Mouse (Mus musculus) thymus, postnatal 25 days (tissue): ENCODE data around the gene Esf1.
"Not testable (repeated sequence)": the region's sequence is repeated elsewhere in the genome, so short reads cannot be mapped to it uniquely, and the experiment has no call there.

Source experiments
- DNase-seq: peaks from one replicate; pipeline ENCODE4 v3.0.0; 2022

Gene Esf1

GRCm38 (mm10) chr2:140170127-140170802 lies at the start of gene Esf1, which contains the start of gene Ndufaf5:
Gene Esf1, minus strand, starts transcription at chr2:140170564.
Gene Ndufaf5, plus strand, starts transcription at chr2:140170649.
- DNase-seq, result peak; percentile 94

- no peak for DNase-seq
Measured at GRCm38 (mm10) chr2:140215965-140216364, 45.6 kb upstream of the Esf1 start.

GRCm38 (mm10) chr2:140215415-140215814 lies 45.1 kb upstream of the Esf1 start:
- no peak for DNase-seq

GRCm38 (mm10) chr2:140214519-140215027 lies 44.2 kb upstream of the Esf1 start:
- no peak for DNase-seq

- DNase-seq, result no peak
Measured at GRCm38 (mm10) chr2:140203756-140204155, 33.4 kb upstream of the Esf1 start.

GRCm38 (mm10) chr2:140202573-140202972 lies 32.2 kb upstream of the Esf1 start:
- no peak for DNase-seq

GRCm38 (mm10) chr2:140200713-140201112 lies 30.3 kb upstream of the Esf1 start:
- DNase-seq, result no peak

- not testable (repeated sequence) for DNase-seq
Measured at GRCm38 (mm10) chr2:140185685-140186210, 15.4 kb upstream of the Esf1 start.

GRCm38 (mm10) chr2:140170803-140171553 lies 614 bp upstream of the Esf1 start:
- DNase-seq, result no peak

GRCm38 (mm10) chr2:140169057-140169456 lies 1.3 kb downstream of the Esf1 start:
- no peak for DNase-seq

GRCm38 (mm10) chr2:140163351-140163854 lies 7.0 kb downstream of the Esf1 start:
- no peak for DNase-seq

- no peak for DNase-seq
Measured at GRCm38 (mm10) chr2:140159186-140159730, 11.1 kb downstream of the Esf1 start.

GRCm38 (mm10) chr2:140151743-140152142 lies 18.6 kb downstream of the Esf1 start, which contains the start of gene Gm17374:
Gene Gm17374, plus strand, starts transcription at chr2:140152043.
- DNase-seq, result not testable (repeated sequence)

- DNase-seq, result peak; percentile 11
Measured at GRCm38 (mm10) chr2:140125516-140125915, 44.8 kb downstream of the Esf1 start.

- no peak for DNase-seq
Measured at GRCm38 (mm10) chr2:140113851-140114250, 56.5 kb downstream of the Esf1 start.

GRCm38 (mm10) chr2:140108945-140109344 lies 61.4 kb downstream of the Esf1 start:
- no peak for DNase-seq

- no peak for DNase-seq
Measured at GRCm38 (mm10) chr2:140107641-140108040, 62.7 kb downstream of the Esf1 start.

- no peak for DNase-seq
Measured at GRCm38 (mm10) chr2:140104951-140105350, 65.4 kb downstream of the Esf1 start.

GRCm38 (mm10) chr2:140100551-140101474 lies 69.6 kb downstream of the Esf1 start:
- DNase-seq, result no peak

GRCm38 (mm10) chr2:140099971-140100370 lies 70.4 kb downstream of the Esf1 start:
- DNase-seq, result no peak

- DNase-seq, result no peak
Measured at GRCm38 (mm10) chr2:140097131-140097591, 73.2 kb downstream of the Esf1 start.

- DNase-seq, result no peak
Measured at GRCm38 (mm10) chr2:140096034-140096433, 74.3 kb downstream of the Esf1 start.
